Mouse (Mus musculus) C2C12 (cell line): ENCODE results near the gene Daglb.

Source experiments
- CEBPB ChIP-seq: IDR thresholded peaks from one replicate; pipeline ENCODE4 v1.6.1; 2011; ENCODE audit warnings: low read depth, mild to moderate bottlenecking, control low read depth, moderate library complexity
- CTCF ChIP-seq: IDR thresholded peaks from one replicate; pipeline ENCODE4 v1.5.1; 2011; ENCODE audit not compliant: control insufficient read depth, insufficient read depth, insufficient read length
- MAX ChIP-seq: IDR thresholded peaks from one replicate; pipeline ENCODE4 v1.6.1; 2011; ENCODE audit warnings: mild to moderate bottlenecking, control low read depth
- MYOD1 ChIP-seq: IDR thresholded peaks from one replicate; pipeline ENCODE4 v1.6.1; 2011; ENCODE audit warnings: low read depth; ENCODE audit not compliant: control insufficient read depth, insufficient read length
- MYOG ChIP-seq: IDR thresholded peaks from one replicate; pipeline ENCODE4 v1.6.1; 2011; ENCODE audit not compliant: control insufficient read depth, insufficient read length; ENCODE audit errors: extremely low read depth
- USF1 ChIP-seq: IDR thresholded peaks from one replicate; pipeline ENCODE4 v1.6.1; 2011; ENCODE audit warnings: low read depth, mild to moderate bottlenecking, control low read depth, moderate library complexity

DNA sequence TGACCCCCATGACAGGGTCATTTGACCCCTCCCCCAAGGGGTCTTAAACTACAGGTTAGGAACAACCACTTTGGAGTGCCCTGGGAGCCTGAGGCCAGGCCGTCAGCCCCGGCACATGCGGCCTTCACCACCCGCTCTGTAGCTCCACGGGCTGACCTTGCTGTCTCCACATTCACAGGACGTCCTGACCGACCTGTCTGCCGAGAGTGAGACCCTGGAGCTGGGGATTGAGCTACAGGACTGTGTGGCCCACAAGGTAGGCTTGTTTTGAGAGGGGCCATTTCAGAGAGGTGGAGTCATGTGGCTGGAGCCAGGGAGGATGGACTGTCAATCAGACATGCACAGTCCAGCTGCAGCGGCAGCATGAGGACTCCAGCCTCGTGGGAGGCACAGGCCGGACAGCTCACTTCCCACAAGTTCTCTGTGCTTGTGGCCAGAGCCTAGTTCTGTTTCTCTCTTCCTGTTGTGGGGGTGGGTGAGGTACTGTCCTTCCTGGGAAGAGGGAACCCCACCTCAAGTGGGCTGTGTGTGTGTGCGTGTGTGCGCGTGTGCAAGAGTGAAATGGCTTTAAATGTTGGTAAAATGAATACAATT, 25.5 kb downstream of the Daglb start:
- no peak for TF ChIP-seq CTCF
- no peak for TF ChIP-seq CEBPB
- TF ChIP-seq MYOG, result no peak
- no peak for TF ChIP-seq MAX
- TF ChIP-seq MYOD1, result no peak
- TF ChIP-seq USF1, result no peak
